Mouse (Mus musculus): Measurements from ENCODE around the gene Hnrnpa3.

DNA sequence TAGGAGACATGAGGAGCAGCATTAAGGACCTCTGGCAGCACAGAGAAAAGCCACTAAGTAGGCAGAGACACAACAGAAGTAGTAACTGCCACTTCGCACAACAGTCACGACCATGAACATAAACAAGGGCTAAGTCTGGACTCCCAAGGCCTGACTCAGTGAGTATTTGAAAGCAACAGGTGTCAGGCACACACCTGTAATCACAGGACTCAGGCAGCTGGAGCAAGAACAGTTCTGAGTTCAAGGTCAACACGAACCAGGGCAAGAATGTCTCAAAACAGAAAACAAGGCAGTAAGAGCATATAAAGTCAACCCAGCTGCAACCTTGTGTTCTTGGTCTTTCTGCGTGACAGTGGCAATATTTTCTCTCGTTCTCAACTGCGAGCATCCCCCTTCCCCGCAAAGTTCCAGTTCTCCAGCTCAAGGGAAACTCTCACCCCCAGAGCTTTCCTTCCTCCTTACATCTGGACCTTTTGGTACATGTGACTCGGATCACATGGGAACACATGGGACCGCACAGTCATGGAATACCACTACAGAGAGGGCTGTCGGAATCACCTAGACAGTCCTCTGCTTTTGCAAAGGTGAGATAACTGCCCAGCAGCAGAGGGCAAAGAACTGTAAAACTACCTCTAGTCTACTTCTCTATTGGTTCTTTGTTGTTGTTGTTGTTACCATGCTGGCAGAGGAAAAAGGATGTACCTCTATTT is 28.1 kb downstream of the Hnrnpa3 start:
- TF ChIP-seq CTCF (IDR thresholded peaks at IDR 0.05; ENCODE audit: low read depth) (no peak), EP300 (IDR thresholded peaks at IDR 0.05; ENCODE audit: low read depth) (no peak)

Measured in liver, postnatal 0 days (tissue).